Comparison of ENCODE assay signal across 18 mouse cellular contexts in the genomic region with DNA sequence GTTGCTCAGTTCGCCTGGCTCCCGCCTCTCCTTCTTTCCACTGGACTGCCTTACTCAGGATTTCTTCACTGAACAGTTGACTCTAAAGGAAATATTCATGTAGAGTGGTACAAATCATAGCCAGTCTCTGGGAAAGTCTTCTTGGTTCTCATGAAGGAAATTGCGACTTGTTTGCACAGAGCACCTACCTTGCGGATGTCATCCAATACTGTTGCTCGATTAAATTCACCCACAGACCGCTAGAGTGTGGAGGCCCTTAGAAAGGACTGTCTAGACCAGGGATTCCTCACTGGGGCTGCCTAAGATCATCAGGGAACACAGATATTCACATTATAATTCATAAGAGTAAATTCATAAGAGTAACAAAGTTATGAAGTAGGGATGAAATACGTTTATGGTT. TPM values are rescaled to one million over a fixed set of nuclear protein-coding genes. Genes with fewer than 3 reads are reported as not detected.
DNase-seq lines count a peak whose midpoint lies in the region; ATAC-seq and TF ChIP-seq lines count a peak whose summit lies in the region.
"Had no signal": no experiment of that assay in that cellular context is flagged by ENCODE, and none has a peak within 500 bp of the region (broad histone marks: within the 10 kb centered on the region; RNA-seq: fewer than 3 reads in every experiment).

No protein-coding gene starts in this region.

- no peak overlapping the region for H3K4me2 ChIP-seq in kidney, embryonic 15.5 days
- H3K4me2 ChIP-seq: hindbrain, embryonic 14.5 days had no signal

- no peak for ATAC-seq in kidney, embryonic 15.5 days (replicated peaks; ENCODE audit: low FRiP score)
- peak; percentile 64 for ATAC-seq in CD4-positive, CD25-positive, alpha-beta regulatory T cell, adult 4 months
- ATAC-seq: forebrain, embryonic 14.5 days; intestine, postnatal 0 days had no signal

- WGBS in heart, adult 2 months, result 81% methylated on average over 7 of the region's 7 CpGs
- WGBS in kidney, embryonic 15.5 days, result 84% methylated on average over 7 of the region's 7 CpGs

- no peaks in the 10 kb centered on the region for H3K36me3 ChIP-seq in heart, adult 2 months (ENCODE audit: control insufficient read depth, insufficient read depth, low read length)
- H3K36me3 ChIP-seq in kidney, embryonic 15.5 days, result no peaks in the 10 kb centered on the region
- H3K36me3 ChIP-seq: embryonic facial prominence, embryonic 10.5 days; G1E; hindbrain, embryonic 10.5 days had no signal

- TF ChIP-seq POLR2A in heart, adult 2 months (IDR thresholded peaks at IDR 0.05; ENCODE audit: insufficient read depth, low read depth, low read length), result no peak

- no peak for DNase-seq in heart, adult 2 months
- DNase-seq in heart, postnatal 10 days, result no peak
- DNase-seq in kidney, postnatal 14 days, result no peak
- peak; percentile 82 for DNase-seq in induced T-regulatory cell, adult 2 months (ENCODE audit: low read depth)
- no peak for DNase-seq in cerebellum, adult 9-11 months
- DNase-seq: adrenal gland, postnatal 10 days; cerebellum, adult 18-20 months; cerebellum, postnatal 10 days; kidney, adult 9 months had no signal

- no peak for TF ChIP-seq CTCF in heart, adult 2 months (IDR thresholded peaks at IDR 0.05)

- H3K79me2 ChIP-seq in heart, adult 2 months (replicated peaks; ENCODE audit: control insufficient read depth, insufficient read depth, low read length), result no peaks in the 10 kb centered on the region

- no peaks in the 10 kb centered on the region for H3K9me3 ChIP-seq in kidney, embryonic 15.5 days (replicated peaks)
- H3K9me3 ChIP-seq: embryonic facial prominence, embryonic 10.5 days; G1E; hindbrain, embryonic 10.5 days had no signal

- peak overlapping the region; percentile 62 for H3K27ac ChIP-seq in heart, adult 2 months
- peak overlapping the region; percentile 56 for H3K27ac ChIP-seq in kidney, embryonic 15.5 days
- H3K27ac ChIP-seq: embryonic facial prominence, embryonic 10.5 days; hindbrain, embryonic 10.5 days; hindbrain, embryonic 14.5 days had no signal

- H3K9ac ChIP-seq in heart, adult 2 months (ENCODE audit: low read depth, low read length), result no peak overlapping the region
- no peak overlapping the region for H3K9ac ChIP-seq in kidney, embryonic 15.5 days
- H3K9ac ChIP-seq: hindbrain, embryonic 14.5 days had no signal

- TF ChIP-seq EP300 in heart, adult 2 months (IDR thresholded peaks at IDR 0.05; ENCODE audit: insufficient read depth, low read depth, low read length), result no peak

- H3K4me1 ChIP-seq in heart, adult 2 months (ENCODE audit: control insufficient read depth, insufficient read depth, low read length), result peaks cover 4% of the 10 kb centered on the region; the same call in 1 of the 2 replicates
- peaks cover 13% of the 10 kb centered on the region; the same call in 1 of the 2 replicates for H3K4me1 ChIP-seq in kidney, embryonic 15.5 days
- H3K4me1 ChIP-seq: hindbrain, embryonic 10.5 days had no signal

- no peak overlapping the region for H3K4me3 ChIP-seq in heart, adult 2 months
- H3K4me3 ChIP-seq in kidney, embryonic 15.5 days (replicated peaks), result no peak overlapping the region
- H3K4me3 ChIP-seq: embryonic facial prominence, embryonic 10.5 days; hindbrain, embryonic 10.5 days had no signal

- H3K27me3 ChIP-seq in heart, adult 2 months (ENCODE audit: control insufficient read depth, insufficient read depth, low read length), result no peaks in the 10 kb centered on the region
- no peaks in the 10 kb centered on the region for H3K27me3 ChIP-seq in kidney, embryonic 15.5 days

- intact Hi-C loops in heart, adult 2 months (cut with DNase I), result no loop called here
- intact Hi-C loops in heart, postnatal 10 days (cut with DNase I), result no loop called here

RNA-seq across cellular contexts. Expression of gene Icos, which starts 24.0 kb away (rescaled TPM):
- total RNA-seq in heart, adult 2 months (2021), result under 1 TPM; 0.18 TPM
- polyA plus RNA-seq in heart, adult 2 months (2012; rRNA removed), result 0.21 and 0.44 TPM in 2 replicates
- total RNA-seq in heart, postnatal 10 days (2021), result under 1 TPM; 0.10 to 0.31 TPM
- 0.14 and 0.19 TPM in 2 replicates for polyA plus RNA-seq in kidney, embryonic 15.5 days (2015; fragmentation: Nextera tagmentation; extraction: Ambion mirVana)
- 100 to 1,000 TPM; 309 to 337 TPM for polyA plus RNA-seq in CD4-positive, CD25-positive, alpha-beta regulatory T cell, adult 4 months (2017; shearing (Covaris generic))
- total RNA-seq: gastrocnemius, adult 8-10 months had no signal
- polyA plus RNA-seq: embryonic facial prominence, embryonic 10.5 days; G1E had no signal

Comparison
In these comparisons a context has a peak if more than half of its experiments do, and no peak if none do; other contexts are left out.
1. RNA of gene Icos, which starts 24.0 kb away (polyA plus RNA-seq): 309 to 337 TPM in CD4-positive, CD25-positive, alpha-beta regulatory T cell, adult 4 months; 0.21 to 0.44 TPM in heart, adult 2 months and 0.14 to 0.19 TPM in kidney, embryonic 15.5 days; every median in the first group is over 100 times any median in the second.